Mouse (Mus musculus): ENCODE measurements around the gene Ankrd34a.
A peak's percentile ranks its signal among the peaks of the same experiment; 100 is the strongest.
"Not testable (repeated sequence)": the region's sequence is repeated elsewhere in the genome, so short reads cannot be mapped to it uniquely, and the experiment has no call there.

Ankrd34a gene

DNA sequence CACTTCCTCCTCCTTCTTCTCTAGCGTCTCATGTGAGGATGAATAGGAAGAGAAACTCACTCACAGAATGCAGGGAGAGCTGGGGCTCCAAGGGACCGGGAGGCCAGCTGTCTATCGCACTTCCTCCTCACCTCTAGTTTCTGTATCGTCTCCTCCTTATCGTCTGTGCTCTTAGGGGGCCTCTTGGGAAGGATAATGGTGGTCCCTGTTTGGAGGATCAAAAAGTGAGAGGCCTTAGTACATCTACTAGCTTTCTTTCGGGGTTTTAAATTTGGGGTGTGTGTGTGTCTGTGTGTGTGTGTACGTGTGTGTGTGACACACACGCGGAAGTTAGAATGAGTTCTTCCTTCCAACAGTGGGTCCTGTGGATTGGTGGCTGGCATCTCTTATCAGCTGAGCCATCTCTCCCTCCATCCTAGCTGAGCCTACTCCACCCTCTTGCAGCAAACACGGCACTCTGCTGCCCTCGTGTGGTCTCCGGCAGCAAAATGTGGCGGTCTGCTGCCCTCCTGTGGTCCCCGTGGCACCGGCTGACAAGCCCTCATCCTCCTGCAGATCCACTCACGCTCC is 16.5 kb upstream of the Ankrd34a start:
- peak; percentile 92 for DNase-seq (ENCODE audit: low read depth, low spot score)

DNA sequence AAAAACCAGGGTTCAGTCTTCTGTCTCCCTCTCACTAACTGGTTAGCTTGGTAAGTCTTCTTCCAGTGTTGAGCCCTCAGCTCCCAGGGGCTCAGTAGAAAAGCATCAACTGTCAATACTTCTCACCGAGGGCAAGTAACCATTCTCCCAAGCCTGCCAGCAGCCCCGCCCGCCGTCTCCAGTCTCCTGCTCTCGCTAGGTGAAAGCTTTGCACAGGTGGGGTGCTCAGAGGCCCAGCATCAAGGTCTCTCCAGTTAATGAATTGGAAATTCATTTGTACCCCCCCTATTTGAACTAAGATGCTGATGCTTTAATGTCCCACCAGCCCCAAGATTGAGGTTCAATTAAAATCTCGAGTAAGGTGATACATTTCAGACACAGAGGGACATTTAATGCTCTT is 15.3 kb upstream of the Ankrd34a start:
- no peak for DNase-seq (ENCODE audit: low read depth, low spot score)

DNA sequence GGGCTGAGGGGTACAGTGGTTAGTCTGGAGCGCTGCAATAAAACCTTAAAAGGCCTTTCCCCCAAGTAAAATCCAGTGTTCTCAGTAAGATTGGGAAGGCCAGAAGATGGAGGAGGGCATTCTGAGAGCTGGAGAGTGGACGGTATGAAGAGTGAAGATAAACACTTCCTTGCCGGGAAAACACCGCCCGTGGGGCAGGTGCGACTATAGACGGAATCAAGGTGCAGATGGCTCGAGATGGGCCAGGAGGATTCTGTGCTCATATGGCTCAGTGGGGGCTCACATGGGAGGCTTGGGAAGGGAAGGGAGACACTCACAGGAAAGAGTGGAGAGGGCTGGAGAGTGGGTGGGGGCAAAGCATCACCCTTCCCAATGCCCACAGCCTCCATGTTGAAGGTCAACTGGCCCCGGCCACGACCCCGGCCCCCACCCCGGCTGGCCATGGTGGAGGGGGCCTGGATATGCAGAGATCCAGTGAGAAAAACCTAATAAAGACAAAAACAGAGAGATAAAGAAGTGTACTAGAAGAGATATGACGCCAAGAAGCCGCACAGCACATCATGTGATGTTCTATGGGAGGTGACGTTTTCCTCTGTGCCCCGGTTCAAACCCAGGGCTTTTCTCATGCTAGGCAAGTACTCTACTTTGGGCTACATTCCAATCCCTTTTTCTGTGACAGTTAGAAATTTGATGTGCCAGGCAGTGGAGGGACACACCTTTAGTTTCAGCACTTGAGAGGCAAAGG is 14.5 kb upstream of the Ankrd34a start:
- no peak for DNase-seq (ENCODE audit: low read depth, low spot score)

DNA sequence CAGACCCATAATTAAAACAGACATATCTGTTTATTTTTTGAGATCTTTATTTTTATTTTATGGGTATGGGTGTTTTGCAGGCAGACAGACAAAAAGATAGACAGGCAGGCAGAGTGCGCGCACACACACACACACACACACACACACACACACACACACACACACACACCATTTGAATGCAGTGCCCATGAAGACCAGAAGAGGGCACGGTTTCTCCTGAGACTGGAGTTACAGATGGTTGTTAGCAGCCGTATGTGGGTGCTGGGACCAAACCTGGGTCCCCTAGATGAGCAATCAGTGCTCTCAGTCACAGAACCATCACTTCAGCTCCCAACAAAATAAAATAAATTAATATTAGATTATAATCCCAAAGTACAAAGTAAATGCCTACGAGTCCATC is 13.1 kb upstream of the Ankrd34a start:
- DNase-seq (ENCODE audit: low read depth, low spot score): no peak

DNA sequence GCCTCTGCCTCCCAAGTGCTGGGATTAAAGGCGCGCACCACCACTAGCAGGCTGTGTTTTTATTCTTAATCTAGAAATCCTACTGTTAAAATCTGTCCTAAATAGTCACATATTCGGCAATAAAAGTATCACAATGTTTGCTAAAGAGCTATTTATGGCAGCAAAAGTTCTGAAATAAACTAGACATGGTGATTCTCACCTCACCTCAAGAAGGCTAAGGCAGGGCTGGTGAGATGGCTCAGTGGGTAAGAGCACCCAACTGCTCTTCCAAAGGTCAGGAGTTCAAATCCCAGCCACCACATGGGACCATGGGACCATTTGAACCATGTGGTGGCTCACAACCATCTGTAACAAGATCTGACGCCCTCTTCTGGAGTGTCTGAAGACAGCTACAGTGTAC is 5.8 kb upstream of the Ankrd34a start:
- no peak for DNase-seq (ENCODE audit: low read depth, low spot score)

DNA sequence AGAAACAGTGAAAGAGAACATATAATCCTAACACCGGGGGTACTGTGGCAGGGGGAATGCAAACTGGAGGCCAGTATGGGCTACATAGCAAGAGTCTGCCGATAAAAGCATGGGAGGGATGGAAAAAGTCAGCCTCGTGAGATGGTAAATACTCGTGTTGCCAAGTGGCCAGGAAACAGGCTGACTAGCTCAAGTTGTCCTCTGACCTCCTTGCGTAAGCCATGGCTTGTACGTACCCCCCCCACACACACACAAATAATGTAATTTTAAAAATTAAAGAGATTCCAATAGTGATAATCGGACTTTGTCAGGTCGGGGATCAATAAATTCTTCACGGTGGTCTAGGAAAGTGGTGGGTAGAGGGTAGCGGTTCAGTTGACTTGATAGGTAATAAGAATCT is 3.1 kb upstream of the Ankrd34a start:
- DNase-seq (ENCODE audit: low read depth, low spot score): no peak

DNA sequence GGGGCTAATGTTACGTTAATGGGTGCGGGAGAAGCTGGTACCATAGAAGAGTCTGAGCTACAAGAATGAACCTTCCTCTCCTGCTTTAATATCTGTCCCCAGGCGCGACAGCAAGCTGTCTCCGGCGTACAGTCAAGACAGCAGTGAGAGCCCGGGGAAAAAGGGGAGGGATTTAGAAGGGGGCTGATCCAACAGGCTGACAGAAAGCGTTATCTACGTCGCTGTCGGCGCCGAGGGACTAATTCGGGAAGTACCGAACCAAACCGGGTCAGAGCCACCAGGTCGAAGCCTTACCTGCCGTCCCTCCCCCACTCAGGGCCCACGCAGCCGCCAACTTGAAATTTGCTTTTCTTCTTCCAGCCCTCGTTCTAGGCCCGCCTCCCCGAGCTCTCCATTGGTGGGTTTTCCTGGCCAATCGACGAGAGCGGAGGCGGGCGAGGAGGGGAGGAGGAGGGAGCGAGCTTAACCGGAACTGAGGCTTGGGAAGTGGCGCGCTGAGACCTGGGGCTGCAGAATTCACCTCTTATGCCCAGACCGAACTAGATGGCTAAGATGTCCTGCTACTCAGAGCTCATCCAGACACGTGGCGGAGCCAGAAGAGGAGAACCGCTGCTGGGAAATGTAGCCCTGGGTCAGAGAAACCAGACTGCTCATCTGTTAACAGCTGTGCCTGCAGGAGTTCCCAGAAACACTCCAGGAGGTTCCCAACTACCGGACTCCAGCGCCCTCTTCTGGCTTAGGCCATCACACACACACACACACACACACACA is 2.5 kb upstream of the Ankrd34a start, which contains the start of gene Polr3gl:
TSS of gene Polr3gl (minus strand) at position 392 of the 771 bp plus-strand sequence.
- DNase-seq (ENCODE audit: low read depth, low spot score): peak; percentile 93

DNA sequence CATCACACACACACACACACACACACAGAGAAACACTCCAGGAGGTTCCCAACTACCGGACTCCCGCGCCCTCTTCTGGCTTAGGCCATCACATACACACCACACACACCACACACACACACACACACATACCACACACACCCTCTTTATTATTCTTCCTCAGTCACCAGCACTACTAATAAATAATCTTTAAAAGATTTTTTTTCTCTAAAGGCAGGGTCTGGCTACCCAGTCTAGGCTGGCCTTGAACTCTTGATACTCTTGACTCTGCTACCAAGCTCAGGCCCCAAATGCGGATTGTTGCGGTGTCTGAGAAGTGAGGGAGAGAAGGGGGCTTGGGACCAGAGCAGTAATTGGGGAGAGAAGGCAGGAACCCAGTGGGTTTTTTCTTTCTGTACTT is 1.6 kb upstream of the Ankrd34a start:
- no peak for DNase-seq (ENCODE audit: low read depth, low spot score)

DNA sequence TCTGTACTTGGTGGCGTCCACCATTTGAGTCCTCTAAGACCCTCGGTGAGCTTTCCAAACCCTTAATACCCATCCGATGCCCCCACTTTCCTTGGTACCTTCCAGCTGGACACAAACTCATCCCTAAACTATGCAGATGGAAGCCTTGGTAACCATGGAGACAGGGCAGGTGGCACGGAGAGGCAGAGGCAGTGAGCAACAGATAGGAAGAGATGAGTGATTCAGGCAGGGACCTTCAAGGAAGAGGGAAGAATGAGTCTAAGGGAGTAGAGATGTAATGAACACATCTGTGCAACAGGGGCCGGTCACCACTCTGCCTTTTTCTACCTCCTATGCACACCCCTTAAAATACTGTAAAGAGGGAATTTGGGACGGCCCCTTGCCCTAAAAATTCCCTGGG is 775 bp upstream of the Ankrd34a start:
- no peak for DNase-seq (ENCODE audit: low read depth, low spot score)

DNA sequence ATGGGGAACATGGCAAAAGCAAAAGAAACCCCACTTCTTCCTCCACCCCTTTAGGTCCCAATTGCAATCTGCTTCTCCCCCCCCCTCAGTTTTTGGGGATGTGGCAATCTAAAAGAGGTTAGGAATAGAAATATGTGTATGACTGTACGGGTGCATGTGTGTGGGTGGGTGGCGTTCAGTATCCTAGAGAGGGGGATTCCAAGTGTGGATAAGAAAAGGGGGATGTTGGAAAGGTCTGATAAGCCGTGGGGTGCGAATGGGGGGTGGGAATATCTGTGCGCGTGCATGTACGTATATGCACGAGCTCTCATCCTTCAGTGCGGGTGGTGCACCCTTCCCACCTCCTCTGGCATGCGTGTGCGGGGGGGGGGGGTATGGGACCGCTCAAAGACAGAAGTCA is 419 bp downstream of the Ankrd34a start:
- no peak for DNase-seq (ENCODE audit: low read depth, low spot score)

DNA sequence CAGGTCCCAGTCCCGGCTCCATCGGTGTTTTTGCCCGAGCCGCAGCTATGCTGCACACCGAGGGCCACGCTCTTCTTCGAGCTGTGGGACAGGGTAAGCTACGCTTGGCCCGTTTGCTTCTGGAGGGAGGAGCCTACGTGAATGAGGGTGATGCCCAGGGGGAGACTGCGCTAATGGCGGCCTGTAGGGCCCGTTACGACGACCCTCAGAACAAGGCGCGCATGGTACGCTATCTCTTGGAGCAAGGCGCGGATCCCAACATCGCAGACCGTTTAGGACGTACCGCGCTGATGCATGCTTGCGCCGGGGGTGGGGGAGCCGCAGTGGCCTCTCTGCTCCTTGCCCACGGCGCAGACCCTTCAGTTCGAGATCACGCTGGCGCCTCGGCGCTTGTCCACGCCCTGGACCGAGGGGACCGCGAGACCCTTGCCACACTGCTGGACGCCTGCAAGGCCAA is 1.0 kb downstream of the Ankrd34a start:
- no peak for DNase-seq (ENCODE audit: low read depth, low spot score)

DNA sequence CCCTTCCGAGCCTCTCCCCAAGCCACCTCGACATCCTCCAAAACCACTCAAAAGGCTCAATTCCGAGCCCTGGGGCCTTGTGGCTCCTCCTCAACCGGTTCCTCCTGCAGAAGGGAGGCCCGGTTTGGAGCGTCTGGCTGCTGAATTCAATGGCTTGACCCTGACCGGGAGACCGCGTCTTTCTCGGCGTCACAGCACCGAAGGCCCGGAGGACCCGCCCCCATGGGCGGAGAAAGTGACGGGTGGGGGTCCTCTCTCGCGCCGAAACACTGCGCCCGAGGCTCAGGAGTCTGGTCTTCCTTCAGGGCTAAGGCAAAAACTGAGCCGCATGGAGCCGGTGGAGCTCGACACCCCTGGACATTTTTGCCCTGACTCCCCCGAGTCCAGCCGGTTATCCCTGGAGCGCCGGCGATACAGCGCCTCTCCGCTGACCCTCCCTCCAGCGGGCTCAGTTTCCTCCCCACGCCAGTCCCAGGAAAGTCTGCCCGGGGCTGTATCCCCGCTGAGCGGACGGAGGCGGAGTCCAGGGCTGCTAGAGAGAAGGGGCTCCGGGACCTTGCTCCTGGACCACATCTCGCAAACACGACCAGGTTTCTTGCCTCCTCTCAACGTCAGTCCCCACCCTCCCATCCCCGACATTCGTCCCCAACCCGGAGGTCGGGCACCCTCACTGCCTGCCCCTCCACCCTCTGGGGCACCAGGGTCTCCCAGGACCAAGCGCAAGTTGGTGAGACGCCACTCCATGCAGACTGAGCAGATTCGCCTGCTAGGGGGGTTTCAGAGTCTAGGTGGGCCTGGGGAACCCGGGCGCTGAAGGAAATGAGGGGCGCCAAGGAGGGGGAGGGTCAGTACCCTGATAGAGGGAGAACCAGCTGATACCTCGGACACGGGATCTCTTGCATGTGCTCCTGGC is 2.0 kb downstream of the Ankrd34a start:
- DNase-seq (ENCODE audit: low read depth, low spot score): no peak

DNA sequence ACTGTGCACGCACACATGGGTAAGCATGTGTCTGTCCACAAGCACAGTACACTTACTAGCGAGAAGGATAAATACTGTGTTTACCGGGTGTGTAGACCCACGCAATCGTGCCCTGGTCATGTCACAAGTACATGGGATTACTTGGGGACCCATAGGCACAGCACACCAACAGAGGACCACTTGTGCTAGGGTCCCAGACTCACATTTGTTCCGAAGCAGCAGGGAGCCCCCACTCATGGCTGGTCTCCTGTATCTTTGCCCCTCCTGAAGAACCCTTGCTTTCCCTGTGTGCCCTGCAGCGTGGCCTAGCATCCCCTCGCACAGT is 2.6 kb downstream of the Ankrd34a start:
- no peak for DNase-seq (ENCODE audit: low read depth, low spot score)

DNA sequence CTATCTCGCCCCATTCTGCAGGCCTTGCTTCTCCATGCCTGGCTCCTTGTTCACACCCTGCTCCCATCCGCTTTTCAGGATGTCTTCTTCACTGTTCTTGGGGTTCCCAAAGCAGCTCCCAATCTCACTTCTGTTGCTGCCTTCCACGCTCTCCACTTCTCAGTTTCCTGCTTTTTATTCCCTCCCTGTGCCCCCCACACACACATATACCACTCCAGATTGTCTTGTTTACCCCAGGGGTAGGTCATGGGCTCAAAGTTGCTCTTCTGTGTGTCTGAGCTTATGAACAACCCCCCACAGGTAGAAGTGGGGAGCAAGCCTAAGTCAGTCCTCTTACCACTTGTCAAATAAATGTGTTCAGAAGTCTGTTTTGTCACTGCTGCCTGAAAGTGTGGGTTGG is 3.0 kb downstream of the Ankrd34a start:
- no peak for DNase-seq (ENCODE audit: low read depth, low spot score)

DNA sequence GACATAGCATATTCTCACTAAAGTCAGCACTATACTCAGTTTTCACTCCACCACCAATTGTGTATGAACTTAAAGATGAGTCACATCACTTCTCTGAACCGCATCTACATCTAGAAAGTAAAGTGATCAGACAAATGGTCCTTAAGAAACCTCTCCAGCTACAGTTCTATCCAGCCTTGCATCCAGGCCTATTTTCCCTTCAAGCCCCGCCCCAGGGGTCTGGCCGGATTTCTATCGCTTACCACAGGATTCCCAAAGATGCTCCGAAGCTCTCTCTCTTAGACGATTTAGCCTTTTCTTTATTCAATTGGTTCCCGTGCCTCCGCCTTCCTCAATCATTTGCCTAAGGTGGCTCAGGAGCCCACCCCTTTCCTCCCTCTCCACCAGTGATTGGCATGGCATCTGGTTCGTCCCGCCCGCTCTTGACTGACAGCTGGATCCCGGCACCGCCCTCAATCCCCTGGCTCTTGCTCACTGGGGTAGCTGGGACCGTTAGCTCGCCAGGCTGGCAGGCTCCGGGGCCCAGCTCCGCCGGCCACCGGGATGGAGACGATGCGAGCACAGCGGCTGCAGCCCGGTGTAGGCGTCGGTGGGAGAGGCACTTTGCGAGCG is 4.3 kb downstream of the Ankrd34a start, which contains the start of gene Lix1l:
TSS of gene Lix1l (plus strand) at position 511 of the 612 bp plus-strand sequence.
- DNase-seq (ENCODE audit: low read depth, low spot score): peak; percentile 98

DNA sequence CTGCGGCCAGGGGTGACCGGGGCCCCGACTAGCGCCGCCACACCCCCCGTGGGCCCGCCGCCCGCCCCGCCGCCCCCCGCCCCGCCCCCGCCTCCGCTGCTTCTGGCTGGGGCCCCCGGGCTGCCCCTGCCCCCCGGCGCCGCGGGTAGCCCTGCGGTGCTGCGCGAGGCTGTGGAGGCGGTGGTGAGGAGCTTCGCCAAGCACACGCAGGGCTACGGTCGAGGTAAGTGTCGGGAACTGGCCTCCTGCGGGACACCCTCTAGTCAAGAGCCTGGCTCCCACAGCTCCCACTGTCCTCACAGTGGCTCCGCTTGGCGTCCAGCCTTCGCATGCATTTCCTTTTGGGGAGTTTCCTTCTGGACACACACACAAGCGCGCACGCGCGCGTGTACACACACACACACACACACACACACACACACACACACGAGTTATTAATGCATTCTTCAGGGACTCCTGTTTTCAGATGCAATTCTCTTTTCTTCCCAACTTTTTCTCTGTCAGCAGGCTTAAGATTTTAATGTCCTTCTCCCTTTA is 4.9 kb downstream of the Ankrd34a start:
- no peak for DNase-seq (ENCODE audit: low read depth, low spot score)

DNA sequence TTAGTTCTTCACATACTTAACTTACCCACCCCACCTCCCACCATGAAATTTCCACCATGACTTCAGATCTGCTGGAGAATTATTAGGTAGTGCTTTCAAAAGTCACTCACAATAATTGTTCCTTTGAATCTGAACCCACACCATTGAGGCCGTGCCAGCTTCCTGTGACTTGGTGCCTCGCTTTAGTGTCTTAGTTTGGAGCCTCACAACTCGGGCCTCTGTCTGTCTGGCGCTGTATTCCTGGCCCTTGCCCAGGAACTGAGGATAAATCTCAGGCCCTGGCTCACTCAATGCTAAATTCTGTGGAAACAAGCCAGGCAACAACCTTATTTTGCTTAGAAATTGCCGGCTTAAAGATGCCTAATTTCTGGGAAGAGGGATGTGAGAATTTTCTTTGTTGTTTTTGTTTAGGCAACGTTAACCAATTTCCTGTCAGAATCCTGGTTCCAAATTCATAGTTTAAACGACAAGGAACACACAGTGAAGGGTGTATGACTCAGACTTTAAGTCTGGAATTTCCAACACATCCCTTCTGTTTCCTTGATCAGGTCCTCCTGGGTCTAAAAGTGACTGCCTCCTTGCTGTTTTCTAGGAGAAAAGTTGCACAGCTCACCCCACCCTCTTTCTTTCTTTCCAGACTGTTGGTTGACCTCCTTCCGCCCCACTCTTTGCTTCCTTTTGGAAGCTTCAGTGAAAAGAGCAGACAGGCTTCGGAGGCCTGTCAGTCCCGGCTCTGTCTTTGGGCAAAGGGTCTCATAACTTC is 5.7 kb downstream of the Ankrd34a start:
- DNase-seq (ENCODE audit: low read depth, low spot score): no peak

DNA sequence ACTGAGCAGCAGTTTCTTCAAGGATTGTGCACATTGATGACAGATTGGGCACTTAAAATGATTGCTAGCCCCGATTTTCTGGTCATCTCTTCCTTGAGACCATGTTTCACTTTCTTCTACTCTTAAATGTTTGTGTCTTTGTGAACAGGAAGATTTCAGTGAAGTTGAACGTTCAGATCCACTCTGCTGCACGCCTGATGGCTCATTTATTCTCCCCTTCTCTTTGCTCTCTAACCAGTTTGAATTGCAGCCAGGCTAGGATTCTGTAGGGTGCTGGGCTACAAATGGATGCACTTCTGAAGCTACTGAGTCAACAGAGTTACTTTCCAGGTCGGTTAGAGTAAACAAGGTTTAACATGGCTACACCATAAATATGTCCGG is 6.3 kb downstream of the Ankrd34a start:
- no peak for DNase-seq (ENCODE audit: low read depth, low spot score)

DNA sequence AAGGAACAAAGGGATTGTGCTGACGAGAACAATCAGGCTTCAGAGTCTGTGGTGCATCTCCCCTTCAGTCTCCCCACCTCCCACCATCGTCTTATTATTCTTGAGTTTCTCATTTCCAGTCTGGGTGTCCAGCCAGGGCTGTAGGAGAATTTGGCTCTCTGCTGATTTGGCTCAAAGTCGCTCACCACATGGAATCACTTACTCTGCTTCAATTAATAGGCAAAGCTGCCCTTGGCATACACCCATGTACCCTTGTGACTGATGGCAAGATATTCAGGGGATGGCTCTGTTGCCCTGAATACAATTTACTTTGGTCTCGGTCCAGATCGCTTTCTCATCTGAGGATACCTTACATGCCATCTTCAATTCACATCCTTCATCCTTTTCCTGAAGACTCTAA is 6.9 kb downstream of the Ankrd34a start:
- DNase-seq (ENCODE audit: low read depth, low spot score): no peak

DNA sequence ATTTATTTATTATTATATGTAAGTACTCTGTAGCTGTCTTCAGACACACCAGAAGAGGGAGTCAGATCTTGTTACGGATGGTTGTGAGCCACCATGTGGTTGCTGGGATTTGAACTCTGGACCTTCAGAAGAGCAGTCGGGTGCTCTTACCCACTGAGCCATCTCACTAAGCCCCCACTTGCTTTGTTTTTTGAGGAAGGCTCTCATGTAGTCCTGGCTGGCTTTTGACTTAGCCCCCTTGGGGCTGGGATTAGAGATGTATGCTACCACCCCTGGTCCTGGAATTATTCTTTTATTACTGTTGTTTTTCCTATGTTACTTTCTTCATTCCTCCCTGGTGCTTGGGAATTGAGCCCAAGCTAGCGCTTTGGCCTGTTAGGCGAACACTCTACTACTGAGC is 9.6 kb downstream of the Ankrd34a start:
- DNase-seq (ENCODE audit: low read depth, low spot score): not testable (repeated sequence)

Data from telencephalon, adult 2 months (tissue).